Mouse (Mus musculus) right cerebral cortex, adult 18-20 months (tissue): ENCODE measurements around the gene Ndrg4.
A peak's percentile ranks its signal among the peaks of the same experiment; 100 is the strongest.
"Not testable (repeated sequence)": the region's sequence is repeated elsewhere in the genome, so short reads cannot be mapped to it uniquely, and the experiment has no call there.

ENCODE experiments used
- DNase-seq: peaks from one replicate; pipeline ENCODE4 v3.0.0; 2022; ENCODE audit warnings: mixed read lengths

The Ndrg4 gene

DNA sequence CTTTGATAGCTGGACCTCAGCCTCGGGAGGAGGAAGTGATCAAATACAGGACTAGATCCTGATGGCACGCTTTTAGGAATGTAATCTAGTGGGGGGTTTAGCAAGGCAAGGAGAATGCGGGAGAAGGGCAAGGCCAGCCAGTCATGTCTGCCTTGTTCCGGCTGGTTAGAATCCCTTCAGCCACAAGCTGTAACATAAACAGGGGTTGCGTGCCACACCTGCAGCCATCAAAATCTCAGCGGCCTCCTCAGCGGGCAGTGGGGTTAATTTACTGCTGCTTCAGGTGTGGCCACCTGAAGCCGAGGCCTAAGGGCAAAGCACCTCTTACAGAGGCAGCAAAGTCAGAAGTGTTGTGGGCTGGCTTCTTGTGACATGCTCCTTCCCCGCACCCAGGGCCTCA lies at the start of gene Ndrg4:
Gene Ndrg4 (plus strand): TSS at position 350 of the 400 bp plus-strand sequence.
- DNase-seq: no peak

DNA sequence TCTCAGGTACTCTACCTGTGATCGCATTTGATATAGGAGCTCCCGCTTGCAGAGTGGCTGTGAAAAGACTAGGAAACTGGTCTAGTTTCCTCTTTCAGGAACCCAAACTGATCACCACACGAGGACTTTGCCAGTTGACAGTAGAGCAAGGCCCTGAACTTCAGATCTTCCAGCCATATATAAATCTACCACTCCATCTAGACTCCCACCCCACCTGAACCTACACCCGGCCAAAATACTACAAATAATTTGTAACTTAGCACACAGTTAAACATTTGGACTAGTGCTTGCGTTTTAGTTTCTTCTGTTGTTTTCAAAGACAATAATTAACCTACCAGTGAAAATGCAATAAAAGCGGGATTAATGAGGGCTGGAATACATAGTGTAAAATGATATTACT lies 43.9 kb upstream of the Ndrg4 start:
- no peak for DNase-seq

DNA sequence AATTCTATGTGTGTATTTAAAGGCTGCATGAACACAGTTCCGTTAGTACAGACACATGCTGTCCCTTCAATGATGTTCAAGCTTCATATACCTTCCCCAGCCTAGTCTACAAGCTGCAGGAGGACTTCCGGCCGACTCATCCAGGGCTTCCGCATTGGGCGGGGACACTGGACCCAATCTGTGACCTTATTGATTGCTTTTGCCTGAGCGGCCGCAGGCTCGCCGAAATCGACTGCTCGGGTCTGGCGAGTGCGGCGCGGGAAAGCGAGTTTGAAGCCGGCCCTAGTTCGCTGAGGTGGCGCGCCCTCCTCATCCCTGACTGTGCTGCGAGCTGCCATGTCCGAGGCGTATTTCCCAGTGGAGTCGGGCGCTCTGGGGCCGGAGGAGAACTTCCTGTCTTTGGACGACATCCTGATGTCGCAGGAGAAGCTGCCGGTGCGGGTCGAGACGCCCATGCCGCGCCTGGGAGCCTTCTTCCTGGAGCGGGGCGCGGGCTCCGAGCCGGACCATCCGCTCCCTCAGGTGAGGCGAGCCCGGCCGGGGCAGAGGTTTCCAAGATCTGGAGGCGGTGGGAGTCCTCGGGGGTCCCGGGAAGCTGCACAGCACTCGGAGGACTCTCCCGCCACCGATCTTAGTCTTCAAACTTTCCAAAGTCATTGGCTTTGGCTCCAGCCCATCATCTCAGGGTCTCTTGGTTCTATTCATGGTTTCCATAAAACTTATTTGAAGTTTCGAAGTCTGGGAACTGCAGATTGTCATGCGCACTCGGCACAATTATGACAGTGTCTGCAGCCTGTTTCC lies 43.3 kb upstream of the Ndrg4 start, which contains the start of gene Gins3:
Gene Gins3 (plus strand): TSS at position 192 of the 801 bp plus-strand sequence.
- DNase-seq: peak; percentile 93

DNA sequence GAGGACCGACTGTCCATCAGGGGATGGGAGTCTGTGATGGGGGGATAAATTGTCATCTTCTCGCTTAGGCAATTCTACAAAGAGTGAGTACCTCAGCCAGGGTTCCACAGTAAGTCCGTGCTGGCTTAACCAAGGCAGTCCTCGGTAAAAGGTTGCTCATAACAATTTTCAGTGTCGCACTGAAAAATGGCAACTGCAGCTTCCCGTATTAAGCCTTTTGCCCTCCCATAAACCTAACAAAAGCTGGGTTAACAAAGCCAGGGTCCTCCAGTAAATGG lies 42.8 kb upstream of the Ndrg4 start:
- no peak for DNase-seq

DNA sequence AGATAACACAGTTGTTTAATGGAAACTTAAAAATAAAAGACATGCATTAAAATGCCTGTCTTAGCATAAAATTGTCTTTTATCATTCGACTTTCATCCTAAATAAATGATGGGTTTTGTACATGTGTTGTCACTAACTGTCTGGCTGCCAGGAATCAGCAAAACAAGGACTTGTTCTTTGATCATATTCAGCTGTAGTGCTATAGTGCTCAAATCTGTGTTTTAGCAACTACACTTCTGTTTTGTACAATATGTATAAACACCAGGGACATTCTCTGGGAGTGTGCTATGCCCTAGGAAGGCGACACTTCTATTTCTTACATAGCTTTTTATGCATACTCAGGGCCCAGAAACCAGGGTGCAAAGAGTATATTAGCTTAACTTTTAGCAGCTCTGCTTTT lies 31.8 kb upstream of the Ndrg4 start:
- no peak for DNase-seq

DNA sequence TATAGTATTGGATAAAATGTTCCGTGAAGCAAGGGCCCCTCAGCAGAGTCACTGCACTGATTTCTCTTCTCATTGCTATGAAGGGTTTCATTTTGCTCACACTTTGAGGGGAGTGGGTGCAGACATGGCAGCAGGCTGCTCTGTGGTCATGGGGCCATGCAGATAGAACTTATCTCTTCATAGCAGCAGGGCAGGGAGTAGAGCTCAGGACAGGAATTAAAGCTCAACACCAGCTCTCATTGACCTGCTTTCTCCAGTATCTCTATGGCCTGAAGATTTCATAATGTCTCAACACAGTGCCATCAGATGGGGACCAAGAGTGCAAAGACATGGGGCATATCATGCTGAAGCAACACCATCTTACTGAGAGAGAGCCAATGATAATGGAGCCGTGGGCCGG lies 28.5 kb upstream of the Ndrg4 start:
- DNase-seq: no peak

DNA sequence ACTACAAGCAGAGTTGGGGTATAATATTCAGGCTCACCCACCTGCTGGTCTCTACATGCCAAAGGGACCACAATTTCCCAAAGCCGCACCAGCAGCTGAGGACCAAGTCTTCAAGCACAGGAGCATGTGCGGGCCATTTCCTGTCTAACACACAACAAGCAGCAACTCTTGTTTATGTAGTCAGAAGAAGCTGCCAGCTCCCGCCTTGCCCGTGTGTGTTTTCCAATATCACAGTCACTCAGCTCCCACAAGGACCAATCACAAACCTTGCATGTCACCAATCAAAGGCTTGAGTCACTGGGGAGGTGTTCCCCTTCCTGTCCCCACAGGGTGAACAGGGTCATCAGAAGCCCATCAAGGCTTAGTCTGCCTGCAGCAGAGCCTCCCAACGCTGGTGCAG lies 23.4 kb upstream of the Ndrg4 start:
- DNase-seq: no peak

DNA sequence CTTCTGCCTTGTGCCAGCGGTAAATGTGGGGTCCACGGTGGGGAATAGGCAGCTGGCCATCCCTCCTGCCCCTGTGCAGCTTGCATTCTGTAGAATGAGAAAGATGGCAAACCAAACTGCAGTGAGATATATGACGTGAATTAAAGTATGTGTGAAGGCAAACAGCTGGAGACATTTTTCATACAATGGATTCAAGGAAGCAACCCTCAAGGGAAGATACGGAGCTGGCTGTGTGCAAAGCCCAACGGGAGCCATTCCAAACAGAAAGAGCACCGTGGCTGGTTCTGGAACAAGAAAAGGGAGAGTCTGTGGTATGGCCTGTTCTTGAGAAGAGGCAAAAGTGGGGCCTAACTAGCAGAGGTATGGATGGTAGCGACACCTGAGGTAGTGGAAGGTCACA lies 20.9 kb upstream of the Ndrg4 start:
- no peak for DNase-seq

DNA sequence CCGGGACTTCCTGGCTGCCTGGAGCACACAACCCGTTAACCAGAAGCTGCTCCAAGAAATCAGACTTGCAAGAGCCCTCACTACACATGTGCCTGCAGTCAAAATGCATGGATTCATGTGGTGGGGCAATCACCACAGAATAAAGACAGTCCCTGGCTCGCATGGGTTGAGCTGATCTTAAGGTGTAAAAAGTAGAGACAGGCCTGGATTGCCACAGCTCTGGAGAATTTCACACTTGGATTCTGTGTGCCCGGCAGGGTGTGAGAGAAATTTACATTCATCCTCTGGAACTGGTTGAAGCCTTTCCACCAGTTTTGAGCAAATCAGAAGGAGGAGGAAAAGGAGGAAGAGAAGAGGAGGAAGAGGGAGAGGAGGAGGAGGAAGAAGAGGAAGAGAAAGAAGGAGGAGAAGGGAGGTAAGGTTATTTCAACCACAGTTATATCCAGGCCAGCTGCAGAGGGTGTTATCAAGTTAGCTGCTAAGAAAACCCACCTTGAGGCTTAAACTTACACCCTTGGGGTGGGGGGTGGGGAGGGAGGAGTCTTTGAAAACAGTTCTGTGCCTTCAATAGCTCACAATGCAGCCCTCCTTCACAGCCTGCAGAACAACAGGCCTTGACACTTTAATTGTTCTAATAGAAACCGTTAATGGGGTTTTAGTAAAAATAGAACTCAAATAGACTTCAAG lies 20.3 kb upstream of the Ndrg4 start:
- DNase-seq: no peak

DNA sequence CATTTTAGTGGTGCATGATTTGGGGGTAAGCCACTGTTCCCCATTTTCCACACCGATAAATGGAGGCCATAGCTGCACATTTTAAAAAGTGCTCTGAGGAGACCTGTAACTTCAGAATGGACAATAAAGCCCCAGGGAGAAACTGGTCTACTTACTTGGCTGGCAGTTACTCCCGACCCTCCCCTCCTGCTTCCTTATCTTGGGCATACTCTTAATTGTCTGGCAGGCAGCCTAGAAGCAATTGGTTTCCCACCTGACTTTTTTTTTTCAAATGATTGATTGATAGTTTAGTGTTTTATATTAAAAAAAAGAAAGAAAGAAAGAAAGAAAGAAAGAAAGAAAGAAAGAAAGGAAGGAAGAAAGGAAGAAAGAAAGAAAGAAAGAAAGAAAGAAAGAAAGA lies 19.3 kb upstream of the Ndrg4 start:
- DNase-seq: no peak

DNA sequence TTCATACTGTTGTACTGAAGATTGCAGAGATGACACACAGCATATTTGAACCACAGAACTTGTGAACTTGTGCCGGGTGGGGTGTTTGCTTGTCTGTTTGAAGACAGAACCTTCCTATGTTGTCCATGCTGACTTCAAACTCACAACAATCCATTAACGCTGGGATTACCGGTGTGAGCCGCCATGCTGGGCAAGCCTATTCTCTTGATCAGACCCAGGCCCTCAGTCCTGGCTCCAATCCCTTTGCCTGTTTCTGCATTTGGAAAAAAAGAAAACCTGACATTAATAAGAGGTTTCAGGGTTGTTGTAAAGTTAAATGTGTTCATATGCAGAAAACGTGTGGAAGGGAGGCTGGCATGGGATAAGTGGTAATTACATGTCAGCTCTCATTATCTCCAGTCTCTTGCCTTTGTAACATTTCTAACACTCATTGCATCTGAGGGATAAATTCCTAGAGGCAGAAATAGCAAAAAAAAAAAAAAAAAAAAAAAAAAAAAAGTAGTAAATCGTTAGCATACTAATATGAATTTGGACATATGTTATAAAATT lies 16.4 kb upstream of the Ndrg4 start:
- no peak for DNase-seq

DNA sequence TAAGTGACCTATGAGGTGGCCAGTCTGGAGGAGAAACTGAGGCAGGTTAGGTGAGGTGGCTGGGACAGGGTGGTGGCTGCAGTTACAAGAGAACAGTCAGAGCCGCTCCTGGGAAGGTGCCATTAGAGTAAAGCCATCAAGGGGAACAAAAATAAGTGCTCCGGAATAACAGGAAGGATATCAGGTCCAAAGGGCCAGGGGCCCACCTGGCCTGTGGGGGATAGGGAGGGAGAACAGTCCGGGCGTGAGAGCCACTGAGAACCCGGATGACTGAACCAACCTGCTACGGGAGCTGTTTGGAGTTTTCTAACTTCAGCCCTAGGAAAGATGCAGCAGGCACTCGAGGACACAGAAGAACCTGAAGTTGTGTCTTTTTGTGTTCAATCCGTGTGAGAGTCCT lies 15.7 kb upstream of the Ndrg4 start:
- DNase-seq: no peak

DNA sequence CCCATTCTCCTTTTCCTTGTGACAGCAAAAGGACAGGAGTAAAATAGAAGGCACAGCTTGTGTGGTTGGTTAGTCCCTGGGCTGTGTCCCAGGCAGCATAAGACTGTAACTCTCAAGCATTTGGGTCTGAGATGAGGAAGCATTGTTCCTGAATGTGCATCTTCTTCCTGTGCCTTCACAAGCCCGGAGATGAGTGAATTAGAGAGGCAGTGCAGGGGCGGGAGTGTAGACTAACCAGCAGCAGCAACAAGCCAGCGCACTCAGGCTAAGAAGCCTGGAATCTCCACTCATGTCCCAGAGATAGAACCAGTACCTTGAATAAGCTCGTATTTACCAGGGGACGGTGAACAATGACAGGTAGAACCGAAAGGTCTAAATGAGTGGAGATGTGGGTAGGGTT lies 15.2 kb upstream of the Ndrg4 start:
- DNase-seq: no peak

DNA sequence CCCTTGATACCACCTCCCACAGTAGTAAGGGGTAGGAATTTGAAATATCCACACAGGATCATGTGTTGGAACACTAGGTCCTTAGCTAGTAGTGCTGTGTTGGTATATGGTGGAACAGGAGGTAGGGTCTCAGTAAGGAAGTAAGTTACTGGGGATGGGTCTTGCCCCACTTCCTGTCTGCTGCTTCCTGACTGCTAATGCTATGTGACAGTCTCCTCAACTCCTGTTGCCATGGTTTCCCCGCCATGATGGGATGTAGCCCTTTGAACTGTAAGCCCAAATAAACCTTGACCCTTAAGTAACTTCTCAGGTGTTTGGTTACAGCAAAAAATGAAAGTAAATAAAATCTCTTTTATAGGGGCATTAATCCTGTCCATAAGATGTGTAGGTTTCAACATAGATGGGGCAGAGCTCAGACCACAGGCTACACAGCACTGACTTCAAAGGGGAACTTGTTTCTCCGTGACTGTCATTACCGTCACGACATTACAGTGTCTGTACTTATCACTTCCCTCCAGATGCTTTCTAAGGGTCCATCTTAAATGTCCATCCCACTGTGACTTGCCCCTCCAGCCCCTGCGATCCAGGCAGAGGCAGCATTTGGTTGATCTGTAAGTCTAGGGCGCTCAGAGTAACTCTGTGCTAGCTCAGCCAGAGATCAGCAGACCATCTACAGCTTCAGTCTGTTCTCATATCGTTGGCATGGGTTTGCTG lies 13.7 kb upstream of the Ndrg4 start:
- DNase-seq: no peak

DNA sequence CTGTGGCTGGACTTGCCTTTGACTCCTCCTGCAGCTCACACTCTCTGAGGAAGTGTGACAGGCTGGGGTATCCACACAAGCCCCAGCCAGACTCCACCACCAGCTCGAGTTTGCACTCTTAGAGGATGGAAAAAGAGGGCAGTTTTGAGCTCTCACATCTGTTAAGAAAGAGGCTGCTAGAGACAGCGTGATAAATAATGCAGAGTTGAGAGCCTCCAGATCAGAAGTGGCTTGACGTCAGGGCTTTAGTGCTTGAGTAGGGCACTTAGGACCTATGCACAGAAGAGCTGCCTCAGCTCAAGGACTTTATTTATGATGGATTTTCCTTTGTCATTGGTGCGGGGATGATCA lies 13.2 kb upstream of the Ndrg4 start:
- DNase-seq: no peak

DNA sequence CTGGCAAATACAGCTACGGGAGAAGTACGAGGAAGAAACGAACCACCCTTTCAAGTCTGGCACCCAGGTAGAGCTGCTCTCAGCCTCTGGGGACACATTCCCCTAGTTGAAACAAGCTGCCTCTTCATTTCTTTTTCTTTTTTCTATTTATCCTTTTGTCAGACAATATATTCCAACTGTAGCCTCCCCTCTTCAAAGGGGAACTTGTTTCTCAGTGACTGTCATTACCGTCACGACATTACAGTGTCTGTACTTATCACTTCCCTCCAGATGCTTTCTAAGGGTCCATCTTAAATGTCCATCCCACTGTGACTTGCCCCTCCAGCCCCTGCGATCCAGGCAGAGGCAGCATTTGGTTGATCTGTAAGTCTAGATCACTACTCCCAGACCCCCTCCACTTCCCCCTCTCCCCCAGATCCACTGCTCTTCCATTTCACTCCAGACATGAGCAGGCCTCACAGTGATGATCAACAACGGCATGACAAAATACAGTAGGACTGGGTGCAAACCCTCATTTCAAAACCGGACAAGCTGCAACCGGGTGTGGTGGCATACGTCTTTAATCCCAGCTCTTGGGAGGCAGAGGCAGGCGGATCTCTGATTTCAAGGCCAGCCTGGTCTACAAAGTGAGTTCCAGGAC lies 10.8 kb upstream of the Ndrg4 start:
- not testable (repeated sequence) for DNase-seq

DNA sequence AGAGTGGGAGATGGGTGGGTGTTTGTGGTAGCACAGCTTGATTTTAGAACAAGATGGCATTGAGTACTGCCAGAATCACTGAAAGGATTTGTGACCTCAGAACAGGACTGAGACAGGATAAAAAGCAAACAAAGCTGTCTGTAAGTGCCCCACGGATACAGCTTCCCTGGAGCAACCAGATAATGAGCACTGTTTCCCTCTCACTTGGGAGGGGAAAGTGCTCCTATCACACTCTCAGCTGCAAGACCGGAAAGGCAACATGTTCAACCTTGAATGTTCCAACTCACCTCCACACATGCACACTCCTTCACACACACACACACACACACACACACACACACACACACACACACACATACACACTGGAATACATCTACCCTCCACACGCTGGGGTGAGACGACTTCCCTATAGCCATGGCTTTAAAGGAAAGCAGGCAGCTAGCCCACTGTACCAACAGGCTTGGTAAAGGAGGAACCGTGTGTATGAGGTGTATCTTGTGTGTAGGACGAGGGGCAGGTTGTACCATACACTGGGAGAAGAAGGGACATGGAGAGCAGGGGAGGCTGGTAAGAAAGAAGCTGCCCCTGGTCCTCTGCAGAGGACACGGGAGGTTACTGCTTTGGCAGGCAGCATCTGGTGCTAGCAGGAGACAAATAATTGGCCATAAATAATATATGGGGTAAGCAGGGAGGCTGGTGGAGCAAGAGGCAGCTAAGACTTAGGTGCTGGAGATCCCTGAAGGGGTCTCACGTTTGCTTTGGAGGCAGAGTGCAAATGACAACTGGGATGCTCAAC lies 8.4 kb upstream of the Ndrg4 start:
- no peak for DNase-seq

DNA sequence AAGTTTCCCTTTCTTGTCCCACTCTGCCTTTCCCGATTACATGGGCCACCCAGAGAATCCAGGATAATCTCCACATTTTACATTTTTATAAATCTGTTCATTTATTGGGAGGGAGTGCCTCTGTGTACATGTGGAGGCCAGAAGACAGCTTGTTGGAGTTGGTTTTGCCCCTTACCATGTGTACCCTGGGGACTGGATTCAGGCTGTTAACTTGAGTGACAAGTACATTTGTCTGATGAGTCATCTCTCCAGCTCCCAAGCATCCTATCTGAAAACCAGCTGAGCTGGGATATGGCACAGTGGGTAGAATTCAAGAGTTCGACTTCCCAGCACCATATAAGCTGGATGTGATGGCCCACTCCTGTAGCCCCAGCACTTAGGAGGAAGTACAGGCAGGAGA lies 6.8 kb upstream of the Ndrg4 start:
- DNase-seq: no peak

DNA sequence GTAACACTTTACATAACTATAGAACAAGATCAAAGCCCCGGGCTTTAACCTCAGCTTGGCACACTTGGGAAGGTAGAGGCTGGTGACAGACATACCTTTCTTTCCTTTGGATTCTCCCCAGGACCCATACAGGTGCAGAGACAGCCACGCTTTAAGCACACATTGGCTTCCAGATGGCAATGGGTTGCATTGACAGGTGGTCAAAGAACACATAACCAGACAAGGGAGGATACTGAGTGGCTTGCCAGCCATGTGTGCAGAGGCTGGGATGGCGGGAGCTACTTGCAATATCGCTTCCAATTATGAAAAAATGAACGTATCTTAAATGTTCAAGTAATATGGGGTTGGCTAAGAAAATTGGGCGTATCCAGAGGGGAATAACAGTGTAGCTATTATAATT lies 4.9 kb upstream of the Ndrg4 start:
- no peak for DNase-seq

DNA sequence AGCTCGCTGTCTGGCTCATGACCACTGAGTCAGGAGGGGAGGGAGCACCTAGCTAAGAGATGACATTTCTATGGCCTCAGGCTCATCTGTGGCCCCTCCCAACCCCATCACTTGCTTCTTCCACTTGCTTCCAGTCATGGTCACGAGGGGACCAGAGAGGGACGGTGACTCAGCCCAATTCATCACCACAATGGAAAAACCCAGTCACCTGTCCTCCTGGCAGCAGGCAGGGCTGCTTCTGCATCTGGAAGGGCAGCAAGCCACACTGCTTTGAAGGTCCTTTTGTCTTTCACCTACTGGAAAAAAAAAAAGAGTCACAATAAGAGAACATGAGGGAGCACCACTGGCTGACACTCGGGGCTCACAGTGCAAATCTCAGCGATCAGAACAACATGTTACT lies 4.0 kb upstream of the Ndrg4 start:
- DNase-seq: no peak

DNA sequence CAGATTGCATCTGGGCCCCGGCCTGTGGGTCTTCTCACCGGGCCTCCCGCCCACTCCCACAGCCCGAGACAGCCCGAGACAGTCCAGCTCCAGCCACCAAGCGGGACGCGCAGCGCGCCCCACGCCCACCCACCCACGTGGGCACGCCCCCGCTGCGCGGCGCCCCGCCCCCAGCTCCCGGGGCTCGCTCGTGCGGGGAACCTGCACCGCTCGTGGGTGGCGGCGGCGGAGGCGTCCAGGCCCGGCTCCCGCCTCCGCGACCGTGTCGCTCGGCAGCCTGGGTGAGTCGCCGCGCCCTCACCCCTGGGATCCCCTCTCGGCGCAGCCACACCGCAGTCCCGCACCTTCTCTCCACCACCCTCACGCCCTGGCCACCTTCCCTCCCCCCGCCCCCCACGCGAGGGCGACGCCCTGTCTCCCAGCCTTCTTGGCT lies 827 bp downstream of the Ndrg4 start:
- peak; percentile 34 for DNase-seq

DNA sequence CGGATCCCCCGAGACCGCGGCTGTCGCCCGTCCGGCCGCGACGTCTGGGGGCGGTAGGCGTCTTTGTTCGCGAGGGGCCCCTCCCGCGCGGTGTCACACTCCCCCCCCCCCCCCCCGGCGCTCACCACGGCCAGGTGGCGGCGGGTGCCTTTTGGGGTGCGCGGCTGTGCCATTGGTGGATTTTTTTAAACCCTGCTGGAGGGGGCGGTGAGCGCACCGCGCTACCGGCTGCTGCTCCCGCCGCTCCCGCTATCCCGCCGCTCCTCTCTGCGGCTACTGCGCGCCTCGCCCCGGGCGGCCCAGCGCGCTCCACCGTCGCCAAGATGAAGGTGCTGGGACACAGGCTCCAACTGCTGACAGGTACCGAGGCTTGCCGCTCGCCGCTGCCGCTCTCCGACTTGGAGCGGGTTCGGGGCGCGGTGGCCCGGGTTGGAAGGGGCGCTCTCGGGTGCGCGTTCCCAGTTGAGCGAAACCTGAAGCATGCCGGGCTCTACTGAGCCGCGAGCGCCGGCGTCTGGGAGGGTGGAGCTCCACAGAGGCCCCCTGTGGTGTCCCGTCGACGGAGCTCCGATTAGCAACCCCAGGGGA lies 1.3 kb downstream of the Ndrg4 start:
- DNase-seq: peak; percentile 77
